Mouse (Mus musculus) hindbrain, embryonic 15.5 days (tissue): ENCODE measurements at regions not wholly inside any gene's neighbourhood (a gene's known extent, or its start where the extent isn't known, plus 50 kb on each side); places are given as distances from the start of the nearest gene placed in this dataset.

Experiments
- ATAC-seq: fragments of 200-750 bp; cut with Nextera tagmentation; 2 replicates; pipeline ENCODE4 v1.8.0; 2017; ENCODE audit warnings: low read depth, moderate number of reproducible peaks, moderate TSS enrichment; ENCODE audit not compliant: low FRiP score
- H3K27ac ChIP-seq: fragments of 300-500 bp; sonication (generic); replicated peaks from 2 replicates; pipeline ENCODE4 v1.5.1; 2015; ENCODE audit warnings: mild to moderate bottlenecking, inconsistent platforms
- H3K27me3 ChIP-seq: fragments of 300-500 bp; sonication (generic); 2 replicates; pipeline ENCODE4 v1.6.1; 2015; ENCODE audit warnings: control low read depth, inconsistent platforms
- H3K36me3 ChIP-seq: fragments of 300-500 bp; sonication (generic); 2 replicates; pipeline ENCODE4 v1.6.1; 2015; ENCODE audit warnings: control low read depth, inconsistent platforms
- H3K4me1 ChIP-seq: fragments of 300-500 bp; sonication (generic); replicated peaks from 2 replicates; pipeline ENCODE4 v1.6.1; 2015; ENCODE audit warnings: control low read depth, inconsistent platforms
- H3K4me2 ChIP-seq: fragments of 300-500 bp; sonication (generic); 2 replicates; pipeline ENCODE4 v1.6.1; 2015; ENCODE audit warnings: moderate library complexity, mild to moderate bottlenecking, inconsistent platforms
- H3K4me3 ChIP-seq: fragments of 300-500 bp; sonication (generic); 2 replicates; pipeline ENCODE4 v1.5.1; 2015; ENCODE audit warnings: mild to moderate bottlenecking, inconsistent platforms
- H3K9ac ChIP-seq: fragments of 300-500 bp; sonication (generic); 2 replicates; pipeline ENCODE4 v1.6.1; 2015; ENCODE audit warnings: inconsistent platforms
- H3K9me3 ChIP-seq: fragments of 300-500 bp; sonication (generic); 2 replicates; pipeline ENCODE4 v1.6.1; 2016; ENCODE audit warnings: control low read depth, inconsistent platforms
- WGBS: fragments of 180-500 bp; shearing (Covaris S2); methylation state at CpG from one replicate; pipeline ENCODE4 v1.1.7; 2015; 5-methylcytosine and 5-hydroxymethylcytosine counted together

DNA sequence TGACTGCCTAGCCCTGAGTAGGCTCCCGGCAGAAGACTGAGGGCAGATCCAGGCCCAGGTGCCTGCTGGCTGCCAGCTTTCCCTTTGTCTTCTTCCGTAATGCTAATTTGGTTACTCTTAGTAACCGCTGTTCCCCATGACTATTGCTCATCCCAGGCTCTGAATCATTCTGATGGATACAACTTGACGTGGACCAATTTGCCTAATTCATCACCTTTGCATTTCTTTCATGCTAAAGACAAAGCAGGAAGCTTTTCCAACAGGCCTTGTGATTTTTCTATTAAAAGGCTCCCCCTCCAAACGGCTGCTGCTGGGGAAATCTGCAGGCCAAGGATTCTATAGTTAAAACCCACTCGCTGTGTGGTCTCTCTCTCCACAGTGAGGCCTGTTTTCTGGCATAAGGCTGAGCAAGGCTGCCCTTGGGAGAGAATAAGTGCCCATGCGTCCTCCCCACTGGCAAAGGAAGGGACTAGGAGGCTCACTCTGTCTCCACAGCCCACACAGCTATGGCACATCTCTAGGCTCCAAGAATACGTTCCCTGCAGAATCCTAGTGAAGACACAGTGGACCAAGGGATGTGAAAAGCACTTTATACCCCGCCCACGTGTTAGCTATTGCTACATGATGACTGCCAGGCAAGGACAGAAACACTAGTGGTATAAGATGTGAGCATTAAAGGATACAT is 304.6 kb downstream of the 3100002H09Rik start:
- no peak overlapping the region for H3K27ac ChIP-seq
- WGBS: 38% methylated on average over 10 of the region's 10 CpGs
- H3K9ac ChIP-seq: no peak overlapping the region
- H3K27me3 ChIP-seq: no peaks in the 10 kb centered on the region
- H3K4me2 ChIP-seq: no peak overlapping the region
- ATAC-seq: no peak
- no peaks in the 10 kb centered on the region for H3K9me3 ChIP-seq
- H3K36me3 ChIP-seq: no peaks in the 10 kb centered on the region
- peaks cover 15% of the 10 kb centered on the region for H3K4me1 ChIP-seq
- H3K4me3 ChIP-seq: no peak overlapping the region

DNA sequence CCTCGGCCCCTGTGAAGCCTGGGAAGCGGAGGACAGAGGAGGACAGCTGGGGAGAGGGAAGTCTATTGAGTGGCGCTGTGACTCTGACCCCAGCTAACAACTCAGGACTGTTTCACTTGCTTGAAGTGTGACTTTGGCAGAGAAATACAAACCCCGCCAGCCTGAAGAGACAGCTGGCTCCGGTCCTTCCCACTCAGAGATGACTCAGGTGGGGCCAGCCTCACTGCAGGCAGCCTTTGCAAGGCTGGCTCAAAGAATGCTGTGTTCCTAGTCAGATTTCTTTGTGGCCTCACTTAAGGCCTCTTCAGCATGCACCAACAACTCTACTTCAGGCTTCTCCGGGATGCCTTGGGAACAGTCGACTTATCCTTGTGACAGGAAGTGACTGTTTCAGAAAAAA is 307.7 kb downstream of the 3100002H09Rik start:
- Histone ChIP-seq H3K4me3 (no peak overlapping the region), H3K4me1 (peaks cover 7% of the 10 kb centered on the region; the same call in 1 of the 2 replicates), H3K9ac (no peak overlapping the region), H3K27me3 (no peaks in the 10 kb centered on the region; the same call in 1 of the 2 replicates), H3K27ac (no peak overlapping the region), H3K36me3 (no peaks in the 10 kb centered on the region), H3K4me2 (no peak overlapping the region), H3K9me3 (no peaks in the 10 kb centered on the region)
- WGBS: 58% methylated on average over 7 of the region's 7 CpGs
- no peak for ATAC-seq

DNA sequence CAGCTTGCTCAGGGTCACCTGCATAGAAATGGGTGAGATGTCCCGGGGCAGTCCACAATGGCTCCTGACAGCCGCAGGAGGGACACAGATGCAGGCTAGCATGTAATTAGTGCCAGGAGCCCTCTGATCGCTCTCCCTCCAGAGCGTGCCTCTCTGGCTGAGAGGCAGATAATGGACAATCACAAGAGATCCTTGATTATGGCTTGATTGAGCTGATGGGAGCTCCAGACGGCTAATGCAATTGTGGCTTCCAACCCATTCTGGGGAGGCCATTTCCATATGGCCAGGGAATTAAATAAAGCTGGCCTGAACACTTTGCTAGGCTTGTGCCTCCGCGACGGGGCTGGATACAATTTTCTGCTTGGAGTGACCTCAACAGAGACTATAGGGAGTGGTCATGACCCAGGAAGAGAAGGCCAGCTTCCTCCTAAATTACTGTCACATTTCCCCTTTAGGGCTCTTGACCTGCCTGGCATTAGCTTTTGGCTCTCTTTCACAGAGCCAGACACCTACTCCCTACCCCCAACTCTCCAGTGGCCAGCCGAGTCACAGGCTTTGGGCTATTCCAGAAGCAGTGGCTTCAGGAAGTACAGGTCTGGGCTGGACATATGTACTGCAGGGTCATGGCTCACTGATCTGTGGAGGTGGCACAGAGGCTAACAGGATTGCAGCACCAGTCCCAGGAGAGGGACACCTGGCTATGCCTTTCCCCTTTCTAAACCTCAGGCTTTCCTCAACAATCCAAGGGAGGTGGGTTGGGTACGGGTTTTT is 311.8 kb downstream of the 3100002H09Rik start:
- Histone ChIP-seq H3K4me2 (no peak overlapping the region), H3K27me3 (peaks cover 4% of the 10 kb centered on the region; the same call in 1 of the 2 replicates), H3K4me3 (no peak overlapping the region), H3K27ac (no peak overlapping the region), H3K9me3 (no peaks in the 10 kb centered on the region), H3K4me1 (no peaks in the 10 kb centered on the region), H3K36me3 (no peaks in the 10 kb centered on the region), H3K9ac (no peak overlapping the region)
- 26% methylated on average over 10 of the region's 10 CpGs for WGBS
- ATAC-seq: no peak; the same call in 1 of the 2 replicates

DNA sequence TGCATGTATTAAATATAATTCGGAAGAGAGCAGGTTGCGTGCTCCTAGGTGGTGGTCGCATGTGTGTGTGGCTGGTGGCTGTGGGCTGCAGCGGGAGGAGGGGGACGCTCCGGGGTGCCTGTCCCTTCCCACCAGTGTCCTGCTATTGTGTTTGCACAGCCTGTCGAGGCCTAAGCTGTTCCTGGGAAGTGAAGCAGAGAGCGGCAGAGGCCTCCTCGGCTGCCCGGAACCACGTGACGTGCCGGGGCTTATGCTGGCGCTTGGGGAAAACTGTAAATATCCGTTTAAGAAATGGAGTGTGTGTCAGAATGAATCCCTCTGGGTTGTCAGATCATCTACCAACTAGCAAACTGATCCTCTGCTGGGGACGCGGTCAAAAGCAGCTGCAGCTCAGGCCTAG is 318.3 kb downstream of the 3100002H09Rik start:
- H3K4me3 ChIP-seq: no peak overlapping the region
- no peak overlapping the region; the same call in 1 of the 2 replicates for H3K27ac ChIP-seq
- peak overlapping the region; percentile 30 for H3K4me2 ChIP-seq
- H3K9ac ChIP-seq: no peak overlapping the region
- 10% methylated on average over 17 of the region's 17 CpGs for WGBS
- no peaks in the 10 kb centered on the region for H3K36me3 ChIP-seq
- H3K9me3 ChIP-seq: no peaks in the 10 kb centered on the region
- H3K4me1 ChIP-seq: peaks cover 10% of the 10 kb centered on the region
- H3K27me3 ChIP-seq: peaks cover 4% of the 10 kb centered on the region; the same call in 1 of the 2 replicates
- ATAC-seq: no peak

DNA sequence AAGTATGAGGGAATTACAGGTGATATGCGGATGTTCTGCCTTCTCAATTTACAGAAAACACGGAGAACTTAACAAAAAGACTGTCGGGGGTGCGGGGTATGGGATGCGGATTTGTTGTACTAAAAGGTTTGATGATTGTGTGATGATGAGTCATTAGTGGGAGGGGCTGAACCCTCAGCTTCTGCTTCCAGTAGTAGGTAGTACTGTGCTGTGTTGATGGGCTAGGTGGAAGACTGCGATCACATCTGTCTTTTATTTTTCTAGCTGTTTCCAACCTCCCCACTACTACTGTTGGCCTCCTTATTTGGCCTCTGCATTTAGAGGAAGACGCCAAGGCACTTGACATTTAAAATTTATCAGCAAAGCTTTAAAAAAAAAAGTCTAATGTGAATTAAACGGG is 318.8 kb downstream of the 3100002H09Rik start:
- peaks cover 4% of the 10 kb centered on the region; the same call in 1 of the 2 replicates for H3K27me3 ChIP-seq
- no peak overlapping the region for H3K4me2 ChIP-seq
- H3K27ac ChIP-seq: no peak overlapping the region
- no peaks in the 10 kb centered on the region for H3K36me3 ChIP-seq
- H3K9me3 ChIP-seq: no peaks in the 10 kb centered on the region
- peaks cover 10% of the 10 kb centered on the region for H3K4me1 ChIP-seq
- no peak for ATAC-seq
- no peak overlapping the region for H3K4me3 ChIP-seq
- H3K9ac ChIP-seq: no peak overlapping the region
- 71% methylated on average over 8 of the region's 8 CpGs for WGBS

DNA sequence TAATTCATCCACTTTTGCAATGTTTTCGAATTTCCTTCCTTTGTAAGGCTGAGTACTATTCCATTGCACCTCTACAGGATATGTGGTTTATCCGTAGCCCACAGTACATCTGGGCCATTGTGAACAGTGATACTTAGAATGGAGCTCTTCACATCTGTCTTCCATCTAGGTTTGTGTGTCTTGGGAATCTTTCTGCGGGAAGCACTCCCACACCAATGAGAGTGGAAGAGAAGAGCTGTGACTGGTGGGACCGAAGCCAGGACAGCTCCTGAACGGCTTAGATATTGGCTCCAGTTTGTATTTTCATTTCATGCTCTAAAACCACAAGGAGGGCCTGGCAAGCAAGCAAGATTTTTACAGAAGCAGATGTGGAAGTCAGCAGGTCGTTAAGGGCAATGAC is 323.1 kb downstream of the 3100002H09Rik start:
- no peak overlapping the region for H3K4me2 ChIP-seq
- H3K4me3 ChIP-seq: no peak overlapping the region
- WGBS: 79% methylated on average over 6 of the region's 6 CpGs
- no peaks in the 10 kb centered on the region for H3K36me3 ChIP-seq
- no peak overlapping the region for H3K9ac ChIP-seq
- no peaks in the 10 kb centered on the region for H3K9me3 ChIP-seq
- no peaks in the 10 kb centered on the region for H3K27me3 ChIP-seq
- no peak for ATAC-seq
- H3K4me1 ChIP-seq: peaks cover 9% of the 10 kb centered on the region
- H3K27ac ChIP-seq: no peak overlapping the region

DNA sequence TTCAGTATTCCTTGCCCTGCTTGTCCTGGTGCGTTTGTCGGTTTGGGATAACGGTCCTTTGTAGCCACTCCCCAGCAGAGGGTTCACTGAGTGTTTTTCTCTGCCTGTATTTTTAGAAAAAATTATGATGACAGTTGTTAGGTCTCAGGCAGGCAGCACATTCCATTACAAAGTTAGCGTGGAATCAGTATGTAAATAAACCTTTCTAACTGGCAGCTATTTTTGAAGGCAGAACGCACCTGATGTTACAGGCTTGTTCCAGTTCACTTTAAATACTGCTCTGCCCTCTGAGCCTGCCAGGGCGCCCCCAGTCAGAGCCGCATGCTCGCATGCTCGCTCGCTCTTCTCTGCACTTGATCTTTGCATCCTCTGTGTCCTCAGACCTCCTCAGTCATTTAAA is 331.9 kb downstream of the 3100002H09Rik start:
- Histone ChIP-seq H3K4me1 (peaks cover 28% of the 10 kb centered on the region), H3K27ac (no peak overlapping the region), H3K36me3 (no peaks in the 10 kb centered on the region), H3K9me3 (no peaks in the 10 kb centered on the region), H3K9ac (no peak overlapping the region), H3K4me2 (no peak overlapping the region), H3K4me3 (no peak overlapping the region), H3K27me3 (0 out of 2 replicates have a peak, but pooled peaks cover 11% of the 10 kb centered on the region)
- ATAC-seq: no peak
- WGBS: 4% methylated on average over 10 of the region's 10 CpGs

DNA sequence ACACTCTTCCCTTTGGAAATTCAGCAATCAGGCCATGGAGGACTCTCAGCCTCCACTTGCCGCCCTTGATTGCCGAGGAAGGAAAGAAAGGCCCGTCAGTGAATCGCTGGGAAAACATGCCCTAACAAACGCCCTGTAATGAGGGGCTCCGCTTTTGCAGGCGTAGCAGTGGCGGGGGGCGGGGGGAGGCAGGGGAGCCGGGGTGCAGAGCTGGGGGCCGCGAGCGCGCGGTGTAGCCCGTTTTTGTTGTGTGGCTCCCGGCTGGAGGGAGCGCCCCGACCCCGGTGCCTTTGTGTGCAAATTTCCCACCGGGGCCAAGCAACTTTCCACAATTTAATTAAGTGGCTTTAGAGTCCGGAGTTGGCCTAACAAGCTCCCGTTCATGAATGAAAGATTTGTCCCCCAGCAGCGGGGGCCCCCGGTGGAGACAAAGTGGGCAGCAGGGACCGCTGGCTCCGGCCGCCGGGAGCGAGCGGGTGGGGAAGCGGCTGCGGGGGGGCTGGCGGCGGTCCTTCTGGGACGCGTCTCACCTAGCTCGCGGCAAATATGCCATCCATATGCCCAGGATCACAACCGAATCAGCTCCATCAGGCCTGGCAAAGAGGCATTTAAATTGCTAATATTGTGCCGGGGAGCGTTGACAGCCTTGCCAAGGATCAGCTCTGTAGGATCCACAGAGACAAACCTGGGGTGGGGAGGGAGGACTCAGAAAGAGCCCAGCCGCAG is 333.0 kb downstream of the 3100002H09Rik start:
- WGBS: under 1% methylated on average over 43 of the region's 43 CpGs
- H3K9me3 ChIP-seq: no peaks in the 10 kb centered on the region
- ATAC-seq: peak; percentile 63
- H3K4me3 ChIP-seq: peak overlapping the region; percentile 33
- peak overlapping the region; percentile 69 for H3K27ac ChIP-seq
- peaks cover 28% of the 10 kb centered on the region for H3K4me1 ChIP-seq
- no peaks in the 10 kb centered on the region for H3K36me3 ChIP-seq
- H3K9ac ChIP-seq: peak overlapping the region; percentile 38; the same call in 1 of the 2 replicates
- 0 out of 2 replicates have a peak, but pooled peaks cover 11% of the 10 kb centered on the region for H3K27me3 ChIP-seq
- H3K4me2 ChIP-seq: peak overlapping the region; percentile 66

DNA sequence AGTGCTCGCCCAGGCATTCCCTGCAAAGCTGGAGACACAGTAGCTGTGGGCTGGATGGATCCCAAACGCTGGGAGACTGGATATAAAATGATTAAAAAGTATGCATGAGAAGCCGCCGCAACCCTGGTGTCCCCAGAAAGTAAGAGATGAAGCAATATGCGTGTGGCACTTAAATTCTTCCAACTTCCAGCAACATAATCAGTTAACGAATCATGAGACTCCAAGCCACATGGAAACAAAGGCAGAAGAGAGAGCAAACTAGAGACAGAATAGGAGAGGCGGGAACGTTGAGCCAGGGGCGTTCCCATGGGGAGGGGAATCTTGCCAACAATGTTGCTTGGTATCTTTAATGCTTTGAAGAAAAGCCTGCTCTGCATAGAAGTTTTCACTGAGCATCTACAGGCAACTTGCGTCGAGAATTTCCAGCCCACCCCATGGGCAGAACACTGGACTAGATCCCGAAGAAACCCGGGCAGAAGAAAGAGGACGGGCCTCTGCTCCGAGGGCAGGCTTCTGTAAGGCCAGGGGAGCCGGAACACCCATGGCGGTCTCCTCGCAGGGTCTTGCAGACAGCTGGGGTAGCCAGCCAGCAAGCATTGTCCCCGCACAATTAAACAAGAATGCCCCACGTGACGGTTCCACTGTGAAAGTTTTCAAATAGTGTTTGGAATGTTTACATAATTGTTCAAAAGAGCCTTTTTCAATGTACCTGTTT is 333.7 kb downstream of the 3100002H09Rik start:
- Histone ChIP-seq H3K9ac (no peak overlapping the region), H3K4me1 (peaks cover 28% of the 10 kb centered on the region), H3K4me2 (peak overlapping the region; percentile 66), H3K9me3 (no peaks in the 10 kb centered on the region), H3K36me3 (no peaks in the 10 kb centered on the region), H3K27ac (peak overlapping the region; percentile 69), H3K27me3 (0 out of 2 replicates have a peak, but pooled peaks cover 11% of the 10 kb centered on the region), H3K4me3 (peak overlapping the region; percentile 33)
- 3% methylated on average over 21 of the region's 21 CpGs for WGBS
- peak; percentile 77; the same call in 1 of the 2 replicates for ATAC-seq

DNA sequence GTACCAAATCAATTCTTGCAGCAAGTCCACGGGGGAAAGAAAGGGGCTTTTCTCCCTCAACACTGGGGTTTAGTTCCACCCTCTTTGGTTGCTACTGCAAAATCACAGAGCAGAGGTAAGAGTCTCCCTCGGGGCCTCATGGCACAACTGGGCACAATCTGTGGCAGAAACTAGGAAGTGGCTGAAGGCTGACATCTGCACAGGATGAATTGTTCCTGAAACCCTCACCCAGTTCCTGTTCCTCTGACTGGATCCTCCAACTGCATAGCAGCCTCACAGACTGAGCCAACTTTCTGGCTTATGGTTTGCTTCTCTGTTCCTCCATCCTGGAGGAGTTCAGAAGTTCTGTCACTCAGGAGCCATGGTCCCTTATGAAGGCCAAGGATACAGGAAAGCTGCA is 338.6 kb downstream of the 3100002H09Rik start:
- Histone ChIP-seq H3K4me3 (no peak overlapping the region), H3K27me3 (0 out of 2 replicates have a peak, but pooled peaks cover 5% of the 10 kb centered on the region), H3K27ac (no peak overlapping the region), H3K9ac (no peak overlapping the region), H3K4me1 (peaks cover 8% of the 10 kb centered on the region), H3K4me2 (no peak overlapping the region), H3K36me3 (no peaks in the 10 kb centered on the region), H3K9me3 (no peaks in the 10 kb centered on the region)
- 70% methylated on average over 2 of the region's 2 CpGs for WGBS
- ATAC-seq: no peak

DNA sequence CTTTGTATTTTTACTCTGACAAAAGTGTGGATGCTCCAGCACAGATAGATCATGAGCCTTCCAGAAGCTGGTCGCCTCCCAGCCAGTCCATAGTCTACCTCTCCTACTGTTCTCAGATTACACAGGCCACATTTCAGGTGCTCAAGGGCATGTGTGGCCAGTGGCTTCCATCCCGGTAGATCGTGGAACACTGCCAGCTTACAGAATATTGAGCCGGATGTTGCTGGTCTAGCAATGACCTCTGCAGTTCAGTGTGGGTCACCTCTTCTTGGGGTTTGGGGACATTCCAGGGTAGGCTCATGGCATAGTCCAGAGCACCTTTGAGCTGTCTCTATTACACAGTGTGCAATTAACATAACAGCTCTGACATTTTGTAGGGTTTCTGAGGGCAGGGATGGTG is 342.2 kb downstream of the 3100002H09Rik start:
- peaks cover 11% of the 10 kb centered on the region for H3K4me1 ChIP-seq
- H3K27me3 ChIP-seq: 0 out of 2 replicates have a peak, but pooled peaks cover 3% of the 10 kb centered on the region
- no peak overlapping the region for H3K27ac ChIP-seq
- H3K9me3 ChIP-seq: no peaks in the 10 kb centered on the region
- ATAC-seq: no peak
- 85% methylated on average over 4 of the region's 4 CpGs for WGBS
- no peak overlapping the region for H3K9ac ChIP-seq
- no peak overlapping the region for H3K4me2 ChIP-seq
- no peak overlapping the region for H3K4me3 ChIP-seq
- H3K36me3 ChIP-seq: no peaks in the 10 kb centered on the region
